Mouse (Mus musculus) heart, embryonic 15.5 days (tissue): Measurements from ENCODE around the gene Reln. TPM values are rescaled to one million over a fixed set of nuclear protein-coding genes. Genes with fewer than 3 reads are reported as not detected.
A peak's percentile ranks its signal among the peaks of the same experiment; 100 is the strongest.

Experiments used
- ATAC-seq: fragments of 200-750 bp; cut with Nextera tagmentation; replicated peaks from 2 replicates; pipeline ENCODE4 v1.8.0; 2017; ENCODE audit warnings: low read depth, moderate TSS enrichment; ENCODE audit not compliant: insufficient number of reproducible peaks, insufficient read depth, low FRiP score
- H3K27ac ChIP-seq: fragments of 300-500 bp; sonication (generic); 2 replicates; pipeline ENCODE4 v1.5.1; 2015; ENCODE audit warnings: mild to moderate bottlenecking, inconsistent platforms
- H3K27me3 ChIP-seq: fragments of 300-500 bp; sonication (generic); 2 replicates; pipeline ENCODE4 v1.6.1; 2015; ENCODE audit warnings: inconsistent platforms
- H3K36me3 ChIP-seq: fragments of 300-500 bp; sonication (generic); 2 replicates; pipeline ENCODE4 v1.6.1; 2015; ENCODE audit warnings: mild to moderate bottlenecking, inconsistent platforms
- H3K4me1 ChIP-seq: fragments of 300-500 bp; sonication (generic); replicated peaks from 2 replicates; pipeline ENCODE4 v1.6.1; 2015; ENCODE audit warnings: inconsistent platforms
- H3K4me2 ChIP-seq: fragments of 300-500 bp; sonication (generic); 2 replicates; pipeline ENCODE4 v1.6.1; 2015; ENCODE audit warnings: inconsistent platforms, mild to moderate bottlenecking, moderate library complexity
- H3K4me3 ChIP-seq: fragments of 300-500 bp; sonication (generic); 2 replicates; pipeline ENCODE4 v1.5.1; 2015; ENCODE audit warnings: mild to moderate bottlenecking, inconsistent platforms
- H3K9ac ChIP-seq: fragments of 300-500 bp; sonication (generic); 2 replicates; pipeline ENCODE4 v1.6.1; 2015; ENCODE audit warnings: mild to moderate bottlenecking, inconsistent platforms
- H3K9me3 ChIP-seq: fragments of 300-500 bp; sonication (generic); replicated peaks from 2 replicates; pipeline ENCODE4 v1.6.1; 2016; ENCODE audit warnings: inconsistent platforms
- WGBS: fragments of 180-500 bp; shearing (Covaris S2); methylation state at CpG from one replicate; pipeline ENCODE4 v1.1.7; 2015; ENCODE audit warnings: mixed read lengths; 5-methylcytosine and 5-hydroxymethylcytosine counted together
- polyA plus RNA-seq: library from polyadenylated mRNA; unstranded; fragments of >200 nt; fragmentation: Nextera tagmentation; extraction: Ambion mirVana; gene quantifications from 2 replicates; pipeline ENCODE4 v1.2.1, GENCODE M21; 2015

Gene Reln
- polyA plus RNA-seq, 1 experiment from 2014 or later: 1.5 TPM

DNA sequence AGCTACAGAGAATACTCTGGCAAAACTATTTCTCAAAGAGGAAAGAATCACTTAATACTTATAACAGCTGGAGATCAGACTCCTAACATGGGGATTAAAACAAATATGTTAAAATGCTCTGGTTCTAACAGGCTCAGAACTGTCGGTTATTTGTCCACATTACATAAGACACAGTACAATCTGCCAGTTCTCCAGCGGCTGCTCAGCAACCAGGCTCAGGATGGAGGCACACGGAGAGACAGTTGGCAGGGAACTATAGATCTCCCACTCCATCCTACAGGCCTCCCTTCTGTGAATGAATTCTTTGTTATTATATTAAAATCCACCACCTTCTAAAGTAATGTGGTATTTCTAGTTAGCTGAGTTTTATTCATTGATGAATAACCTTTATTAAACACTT lies 37.4 kb downstream of the Reln start:
- ATAC-seq: no peak
- 72% methylated on average over 3 of the region's 3 CpGs for WGBS
- Histone ChIP-seq H3K27me3 (no peaks in the 10 kb centered on the region), H3K4me3 (no peak overlapping the region), H3K4me1 (no peaks in the 10 kb centered on the region), H3K27ac (no peak overlapping the region), H3K4me2 (no peak overlapping the region), H3K9me3 (no peaks in the 10 kb centered on the region), H3K9ac (no peak overlapping the region), H3K36me3 (no peaks in the 10 kb centered on the region)

GRCm38 (mm10) chr5:22303709-22304108 lies 40.8 kb downstream of the Reln start:
- Histone ChIP-seq H3K9ac (no peak overlapping the region), H3K27me3 (no peaks in the 10 kb centered on the region), H3K9me3 (no peaks in the 10 kb centered on the region), H3K36me3 (no peaks in the 10 kb centered on the region), H3K4me2 (no peak overlapping the region), H3K4me1 (no peaks in the 10 kb centered on the region), H3K4me3 (no peak overlapping the region), H3K27ac (no peak overlapping the region)
- no peak for ATAC-seq
- 77% methylated on average over 1 of the region's 1 CpGs for WGBS

DNA sequence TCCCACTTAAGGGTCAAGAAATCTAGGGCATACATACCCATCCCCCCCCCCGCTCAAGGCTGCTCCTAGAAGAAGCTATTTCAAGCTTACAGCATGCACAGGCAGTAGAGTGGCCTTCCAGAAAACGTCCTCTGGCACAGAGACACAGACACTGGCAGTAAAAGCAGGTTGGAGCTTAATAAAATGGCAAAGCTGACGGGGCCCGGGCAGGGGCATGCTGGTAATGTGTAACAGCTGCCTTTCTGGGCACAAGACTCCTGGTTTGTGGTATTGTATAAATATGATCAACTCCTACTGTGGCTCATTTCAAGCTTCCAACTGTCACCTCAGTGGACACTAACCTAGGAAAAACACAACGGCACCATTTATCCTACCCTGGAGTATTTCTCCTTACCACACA lies 42.2 kb downstream of the Reln start:
- Histone ChIP-seq H3K27me3 (no peaks in the 10 kb centered on the region), H3K4me2 (no peak overlapping the region), H3K9ac (no peak overlapping the region), H3K4me1 (no peaks in the 10 kb centered on the region), H3K9me3 (no peaks in the 10 kb centered on the region), H3K36me3 (no peaks in the 10 kb centered on the region), H3K27ac (no peak overlapping the region), H3K4me3 (no peak overlapping the region)
- ATAC-seq: no peak
- 71% methylated on average over 5 of the region's 5 CpGs for WGBS

DNA sequence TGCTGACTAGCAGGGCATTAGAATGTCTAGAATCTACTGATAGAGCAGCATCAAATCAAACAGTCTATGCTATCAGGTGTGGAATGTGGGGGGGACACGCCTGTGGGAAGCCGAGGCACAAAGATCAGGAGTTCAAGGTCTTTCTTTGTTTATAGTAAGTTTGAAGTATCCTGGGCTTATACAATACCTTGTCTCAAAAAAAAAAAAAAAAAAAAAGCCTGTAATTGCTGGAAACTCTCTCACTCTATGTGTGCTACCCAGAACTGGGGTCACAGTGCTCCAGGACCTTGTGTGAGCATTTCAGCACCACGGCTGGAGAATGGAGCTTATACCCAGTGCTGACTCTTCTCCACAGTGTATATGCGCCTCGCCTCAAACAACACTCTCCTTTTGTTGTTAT lies 43.7 kb downstream of the Reln start:
- Histone ChIP-seq H3K27me3 (no peaks in the 10 kb centered on the region), H3K9ac (no peak overlapping the region), H3K27ac (no peak overlapping the region), H3K36me3 (no peaks in the 10 kb centered on the region), H3K4me1 (no peaks in the 10 kb centered on the region), H3K4me3 (no peak overlapping the region), H3K9me3 (no peaks in the 10 kb centered on the region), H3K4me2 (no peak overlapping the region)
- no peak for ATAC-seq
- 72% methylated on average over 5 of the region's 5 CpGs for WGBS

DNA sequence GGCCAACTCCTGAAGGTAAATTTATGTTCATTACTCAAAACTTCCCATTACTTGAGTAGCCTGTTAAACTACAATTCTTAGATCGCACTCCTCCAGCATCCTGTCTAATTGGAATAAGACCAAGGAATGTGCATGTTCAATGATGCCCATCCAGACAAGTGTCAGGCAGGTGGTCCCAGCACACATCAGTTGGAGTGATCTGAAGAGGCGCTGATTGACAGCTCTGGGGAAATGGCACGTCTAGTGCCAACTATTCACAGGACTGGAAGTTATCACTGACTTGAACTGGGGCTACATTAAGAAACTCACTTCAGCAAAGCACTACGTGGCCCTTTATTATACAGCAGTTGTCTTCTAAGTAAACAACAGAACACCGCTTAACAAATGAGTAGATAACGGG lies 44.5 kb downstream of the Reln start:
- H3K9ac ChIP-seq: no peak overlapping the region
- no peaks in the 10 kb centered on the region for H3K36me3 ChIP-seq
- H3K27ac ChIP-seq: no peak overlapping the region
- ATAC-seq: no peak
- H3K9me3 ChIP-seq: no peaks in the 10 kb centered on the region
- H3K27me3 ChIP-seq: no peaks in the 10 kb centered on the region
- no peak overlapping the region for H3K4me2 ChIP-seq
- no peaks in the 10 kb centered on the region for H3K4me1 ChIP-seq
- no peak overlapping the region for H3K4me3 ChIP-seq
- 74% methylated on average over 6 of the region's 6 CpGs for WGBS

DNA sequence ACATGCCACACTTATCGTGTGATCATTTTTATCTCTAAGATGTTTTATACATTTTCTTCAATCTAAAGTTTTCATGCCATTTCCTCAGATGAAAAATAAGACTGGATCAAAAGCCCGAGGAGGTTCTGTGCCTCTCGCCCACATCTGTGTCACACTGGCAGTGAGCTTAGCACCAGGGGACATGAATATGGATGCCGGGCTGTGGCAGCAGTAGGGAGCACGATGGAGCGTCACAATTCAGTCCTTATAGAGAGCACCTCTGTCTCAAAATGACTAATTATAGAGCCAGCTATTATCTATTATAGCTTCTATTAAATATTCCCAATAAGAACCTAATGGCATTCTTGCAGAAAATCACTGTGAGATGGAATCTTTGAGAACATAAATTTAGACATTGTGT lies 49.3 kb downstream of the Reln start:
- Histone ChIP-seq H3K9ac (no peak overlapping the region), H3K36me3 (no peaks in the 10 kb centered on the region), H3K9me3 (no peaks in the 10 kb centered on the region), H3K4me1 (no peaks in the 10 kb centered on the region), H3K4me2 (no peak overlapping the region), H3K4me3 (no peak overlapping the region), H3K27ac (no peak overlapping the region), H3K27me3 (no peaks in the 10 kb centered on the region)
- whole genome bisulfite sequencing: 82% methylated on average over 6 of the region's 6 CpGs
- no peak for ATAC-seq

DNA sequence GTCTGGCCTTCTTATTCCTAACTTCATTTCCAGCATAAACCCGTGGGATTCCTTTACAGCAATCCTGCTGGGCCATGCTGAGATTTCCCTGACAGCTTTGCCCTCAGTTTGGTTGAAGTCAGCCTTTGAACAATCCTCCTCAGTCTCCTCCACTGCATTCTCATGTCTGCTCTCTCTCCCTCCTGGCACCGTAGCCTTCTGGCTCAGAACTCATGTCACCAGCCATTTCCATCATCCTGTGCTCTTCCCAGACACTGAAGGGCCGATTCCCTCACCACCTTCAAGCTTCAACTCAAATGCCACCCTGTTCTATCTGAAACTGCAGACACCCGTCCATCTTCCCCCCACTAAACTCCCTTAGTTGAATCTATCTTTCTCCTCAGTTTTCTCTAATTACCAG lies 53.1 kb downstream of the Reln start:
- H3K4me2 ChIP-seq: no peak overlapping the region
- no peaks in the 10 kb centered on the region for H3K36me3 ChIP-seq
- no peaks in the 10 kb centered on the region for H3K27me3 ChIP-seq
- no peak overlapping the region for H3K27ac ChIP-seq
- ATAC-seq: no peak
- H3K9me3 ChIP-seq: no peaks in the 10 kb centered on the region
- no peak overlapping the region for H3K9ac ChIP-seq
- H3K4me3 ChIP-seq: no peak overlapping the region
- WGBS: 71% methylated on average over 4 of the region's 4 CpGs
- H3K4me1 ChIP-seq: no peaks in the 10 kb centered on the region

DNA sequence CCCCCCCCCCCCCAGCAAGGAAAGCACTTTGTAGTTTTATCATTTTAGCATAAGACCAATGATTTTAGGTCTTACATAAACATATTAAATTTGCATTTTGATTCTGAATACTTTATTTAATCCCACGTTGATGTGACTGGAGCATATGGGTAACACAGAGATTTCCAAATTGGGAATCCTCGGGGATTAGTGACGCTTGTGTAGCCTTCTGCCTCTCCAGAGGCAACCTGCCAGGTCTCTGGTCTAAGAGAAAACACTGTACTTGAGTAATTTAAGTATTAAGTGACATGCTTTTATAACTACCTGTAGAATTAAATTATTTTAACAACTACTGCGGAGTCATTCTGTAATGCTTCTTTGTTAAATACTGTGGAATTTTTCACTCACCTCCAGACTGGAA lies 59.1 kb downstream of the Reln start:
- Histone ChIP-seq H3K36me3 (no peaks in the 10 kb centered on the region), H3K4me3 (no peak overlapping the region)
- 80% methylated on average over 4 of the region's 4 CpGs for whole genome bisulfite sequencing

GRCm38 (mm10) chr5:22282141-22282665 lies 62.3 kb downstream of the Reln start:
- H3K9me3 ChIP-seq: no peaks in the 10 kb centered on the region
- H3K4me2 ChIP-seq: no peak overlapping the region
- 64% methylated on average over 7 of the region's 7 CpGs for WGBS
- no peaks in the 10 kb centered on the region for H3K4me1 ChIP-seq
- ATAC-seq: no peak
- no peaks in the 10 kb centered on the region for H3K36me3 ChIP-seq
- H3K27me3 ChIP-seq: no peaks in the 10 kb centered on the region
- H3K27ac ChIP-seq: no peak overlapping the region
- H3K9ac ChIP-seq: no peak overlapping the region
- H3K4me3 ChIP-seq: no peak overlapping the region

More for the DNA sequence above, 59.1 kb downstream of the Reln start:
- Histone ChIP-seq H3K27me3 (no peaks in the 10 kb centered on the region), H3K27ac (no peak overlapping the region), H3K9ac (no peak overlapping the region), H3K9me3 (no peaks in the 10 kb centered on the region), H3K4me2 (no peak overlapping the region), H3K4me1 (no peaks in the 10 kb centered on the region)
- no peak for ATAC-seq

DNA sequence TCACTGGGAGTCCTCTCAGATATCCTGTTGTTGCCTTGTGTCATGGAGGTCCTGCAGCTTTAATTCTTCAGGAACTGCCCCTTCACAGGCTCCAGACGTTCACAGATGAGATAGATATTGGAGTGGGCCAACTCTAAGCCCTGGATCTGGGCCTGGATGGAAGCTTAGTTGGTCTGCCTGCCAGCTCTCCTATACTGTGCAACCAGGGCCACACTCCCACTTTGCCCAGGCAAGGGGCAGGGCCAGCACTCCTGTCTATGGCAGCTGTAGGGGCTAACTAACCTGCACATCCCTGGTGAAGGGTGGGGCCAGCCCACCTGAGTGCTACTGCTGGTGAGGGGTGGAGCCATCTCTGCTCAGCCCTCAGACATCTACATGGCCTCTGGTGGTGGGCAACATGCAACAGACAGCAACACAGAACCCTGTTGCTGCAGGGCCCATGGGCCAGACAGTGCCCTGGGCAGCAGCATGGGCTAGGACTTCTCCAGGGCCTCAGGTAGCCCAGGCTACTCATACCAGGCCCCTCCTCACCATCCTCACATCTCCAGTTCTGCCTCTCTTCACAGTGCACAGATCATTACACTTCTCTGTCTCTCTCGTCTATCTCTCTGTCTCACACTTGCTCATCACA lies 63.9 kb downstream of the Reln start:
- Histone ChIP-seq H3K9ac (no peak overlapping the region), H3K4me2 (no peak overlapping the region), H3K27me3 (no peaks in the 10 kb centered on the region), H3K9me3 (no peaks in the 10 kb centered on the region), H3K27ac (no peak overlapping the region), H3K4me3 (no peak overlapping the region), H3K36me3 (no peaks in the 10 kb centered on the region), H3K4me1 (no peaks in the 10 kb centered on the region)
- ATAC-seq: peak; percentile 31; the same call in 1 of the 2 replicates
- WGBS: 53% methylated on average over 2 of the region's 2 CpGs

DNA sequence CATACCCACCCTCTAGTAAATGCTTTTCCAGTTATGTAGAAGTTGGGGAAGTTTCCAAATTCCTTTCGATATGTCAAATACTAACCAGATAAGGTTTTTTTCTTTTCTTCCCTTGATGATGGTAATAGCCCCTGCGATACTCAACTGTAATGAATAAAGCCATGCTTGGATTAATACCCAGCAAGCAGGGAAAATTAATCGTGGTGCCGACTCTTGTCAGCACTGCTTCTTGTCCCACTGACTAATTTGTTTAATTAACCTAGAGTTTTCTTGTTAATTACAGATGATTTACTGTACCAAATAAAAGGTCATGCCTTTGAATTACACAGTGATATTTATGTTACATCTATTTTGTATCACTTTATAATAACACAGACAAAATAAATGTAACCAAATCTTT lies 65.3 kb downstream of the Reln start:
- no peaks in the 10 kb centered on the region for H3K36me3 ChIP-seq
- no peak overlapping the region for H3K4me3 ChIP-seq
- no peak overlapping the region for H3K27ac ChIP-seq
- 75% methylated on average over 4 of the region's 4 CpGs for WGBS
- H3K9me3 ChIP-seq: no peaks in the 10 kb centered on the region
- no peaks in the 10 kb centered on the region for H3K4me1 ChIP-seq
- ATAC-seq: no peak
- H3K9ac ChIP-seq: no peak overlapping the region
- H3K27me3 ChIP-seq: no peaks in the 10 kb centered on the region
- no peak overlapping the region for H3K4me2 ChIP-seq

DNA sequence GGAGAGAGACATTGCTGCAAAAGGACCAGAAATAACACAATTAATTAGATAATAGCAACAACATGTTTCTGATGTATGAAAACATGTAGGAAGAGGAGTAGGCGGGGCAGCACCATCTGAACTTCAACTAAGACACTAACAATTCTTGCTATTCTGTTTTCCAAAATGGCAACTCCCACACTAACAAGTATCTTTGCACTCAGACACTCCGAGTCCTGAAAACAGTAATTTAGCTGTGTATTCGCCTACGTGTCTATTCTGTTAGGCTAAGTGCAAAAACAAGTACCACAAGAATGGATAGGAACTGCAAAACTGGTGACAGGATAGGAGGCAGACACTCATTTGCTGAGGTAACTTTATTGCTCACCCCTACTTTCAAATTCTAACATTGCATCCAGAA lies 70.4 kb downstream of the Reln start:
- Histone ChIP-seq H3K4me1 (no peaks in the 10 kb centered on the region), H3K27me3 (no peaks in the 10 kb centered on the region), H3K4me3 (no peak overlapping the region), H3K4me2 (no peak overlapping the region), H3K9me3 (no peaks in the 10 kb centered on the region), H3K36me3 (no peaks in the 10 kb centered on the region), H3K27ac (no peak overlapping the region), H3K9ac (no peak overlapping the region)
- no peak for ATAC-seq
- 89% methylated on average over 4 of the region's 4 CpGs for WGBS
